Mouse (Mus musculus): ENCODE results near the gene Vac14.
A peak's percentile ranks its signal among the peaks of the same experiment; 100 is the strongest.

Gene Vac14

GRCm38 (mm10) chr8:110717131-110717530 lies 98.7 kb downstream of the Vac14 start:
- no peak for DNase-seq (ENCODE audit: low read depth, low spot score)

- no peak for DNase-seq (ENCODE audit: low read depth, low spot score)
Observed at GRCm38 (mm10) chr8:110718209-110718968, 100.0 kb downstream of the Vac14 start.

GRCm38 (mm10) chr8:110718969-110719670 lies 100.7 kb downstream of the Vac14 start:
- DNase-seq (ENCODE audit: low read depth, low spot score): no peak

GRCm38 (mm10) chr8:110719898-110720653 lies 101.7 kb downstream of the Vac14 start:
- no peak for DNase-seq (ENCODE audit: low read depth, low spot score)

GRCm38 (mm10) chr8:110720685-110721598 lies 102.6 kb downstream of the Vac14 start, which contains the start of gene Mtss1l:
Gene Mtss1l, plus strand, starts transcription at chr8:110721476.
- no peak for DNase-seq (ENCODE audit: low read depth, low spot score)

GRCm38 (mm10) chr8:110721606-110722413 lies 103.4 kb downstream of the Vac14 start:
- no peak for DNase-seq (ENCODE audit: low read depth, low spot score)

- no peak for DNase-seq (ENCODE audit: low read depth, low spot score)
Observed at GRCm38 (mm10) chr8:110722414-110723011, 104.1 kb downstream of the Vac14 start.

- no peak for DNase-seq (ENCODE audit: low read depth, low spot score)
Observed at GRCm38 (mm10) chr8:110724493-110724892, 106.1 kb downstream of the Vac14 start.

GRCm38 (mm10) chr8:110725084-110725838 lies 106.9 kb downstream of the Vac14 start:
- DNase-seq (ENCODE audit: low read depth, low spot score): peak; percentile 59

- no peak for DNase-seq (ENCODE audit: low read depth, low spot score)
Observed at GRCm38 (mm10) chr8:110726893-110727292, 108.5 kb downstream of the Vac14 start.

GRCm38 (mm10) chr8:110731346-110731859 lies 113.0 kb downstream of the Vac14 start:
- no peak for DNase-seq (ENCODE audit: low read depth, low spot score)

GRCm38 (mm10) chr8:110733036-110733435 lies 114.7 kb downstream of the Vac14 start:
- no peak for DNase-seq (ENCODE audit: low read depth, low spot score)

GRCm38 (mm10) chr8:110738591-110739195 lies 120.3 kb downstream of the Vac14 start:
- DNase-seq (ENCODE audit: low read depth, low spot score): no peak

- no peak for DNase-seq (ENCODE audit: low read depth, low spot score)
Observed at GRCm38 (mm10) chr8:110740629-110741175, 122.3 kb downstream of the Vac14 start.

- no peak for DNase-seq (ENCODE audit: low read depth, low spot score)
Observed at GRCm38 (mm10) chr8:110741816-110742451, 123.5 kb downstream of the Vac14 start.

- no peak for DNase-seq (ENCODE audit: low read depth, low spot score)
Observed at GRCm38 (mm10) chr8:110742452-110742818, 124.0 kb downstream of the Vac14 start.

- no peak for DNase-seq (ENCODE audit: low read depth, low spot score)
Observed at GRCm38 (mm10) chr8:110745162-110745561, 126.8 kb downstream of the Vac14 start.

- no peak for DNase-seq (ENCODE audit: low read depth, low spot score)
Observed at GRCm38 (mm10) chr8:110746661-110747060, 128.3 kb downstream of the Vac14 start.

All from telencephalon, adult 2 months (tissue).